Mouse (Mus musculus) cortical plate, adult 2 months (tissue): ENCODE results near the gene B4galt1.

Experiments used
- CTCF ChIP-seq: fragments of 200-500 bp; IDR thresholded peaks from 2 replicates; pipeline ENCODE4 v1.5.1; 2011; ENCODE audit warnings: mild to moderate bottlenecking, control low read depth, low read length; ENCODE audit not compliant: insufficient read depth; ENCODE audit errors: extremely low read depth
- POLR2A ChIP-seq: fragments of 200-500 bp; IDR thresholded peaks from 2 replicates; pipeline ENCODE4 v1.6.1; 2011; ENCODE audit warnings: mild to moderate bottlenecking, low read length, control low read depth; ENCODE audit not compliant: insufficient read depth; ENCODE audit errors: extremely low read depth

DNA sequence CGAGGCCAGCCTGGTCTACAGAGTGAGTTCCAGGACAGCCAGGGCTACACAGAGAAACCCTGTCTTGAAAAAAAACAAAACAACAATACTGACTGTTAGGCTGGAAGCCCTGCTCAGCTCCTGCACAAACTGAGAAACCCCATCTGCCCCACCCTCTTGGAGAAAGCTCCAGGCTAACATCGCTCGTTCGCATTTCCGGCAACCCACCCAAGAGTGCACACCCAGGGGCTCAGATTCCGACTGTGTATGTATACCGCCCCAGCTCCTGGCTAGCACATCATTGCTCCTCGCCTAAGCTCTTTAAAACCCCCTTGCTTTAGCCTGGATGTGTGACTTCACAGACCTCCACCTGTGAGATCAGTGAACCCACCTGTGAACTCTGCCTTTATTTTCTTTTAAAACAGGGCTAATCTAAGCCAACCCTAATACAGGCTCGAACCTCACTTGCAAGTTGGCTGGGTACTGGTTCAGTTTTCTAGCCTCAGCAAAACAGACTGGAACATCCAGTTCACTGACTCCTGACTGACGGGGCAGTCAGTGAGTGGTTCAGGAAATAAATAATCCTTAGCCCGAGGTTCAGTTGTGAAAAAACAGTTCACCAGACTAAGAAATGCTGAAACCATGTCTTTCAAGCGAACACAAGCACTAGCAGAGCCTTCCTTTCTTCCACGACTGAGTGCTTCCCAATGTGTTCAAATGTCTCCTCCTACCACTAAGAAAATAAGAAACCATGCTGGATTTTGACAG lies 24.0 kb downstream of the B4galt1 start:
- TF ChIP-seq POLR2A (no peak), CTCF (no peak)
